ENCODE assay signal across 27 mouse cellular contexts in the genomic region with DNA sequence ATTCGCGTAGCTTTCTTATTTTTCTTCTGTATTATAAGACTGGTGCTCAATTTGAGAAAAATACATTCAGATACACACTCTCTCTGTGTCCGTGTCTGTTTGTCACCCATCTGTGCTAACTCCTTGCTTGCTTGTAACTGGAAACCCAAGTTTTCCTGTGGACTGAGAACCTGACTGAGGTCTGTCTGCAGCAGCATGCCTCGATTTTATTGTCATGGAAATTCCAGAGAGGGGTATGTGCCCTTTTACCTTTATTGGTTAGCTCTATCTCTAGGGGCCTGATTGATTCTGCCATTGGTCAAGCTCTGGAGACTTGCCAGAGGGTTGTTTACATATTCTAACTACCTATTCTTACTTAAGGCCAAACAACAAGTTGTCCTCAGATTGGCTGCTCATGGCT.
"Had no signal": no experiment of that assay in that cellular context is flagged by ENCODE, and none has a peak within 500 bp of the region (broad histone marks: within the 10 kb centered on the region; RNA-seq: fewer than 3 reads in every experiment).

No protein-coding gene starts in this region.

- H3K4me1 ChIP-seq: embryonic facial prominence, embryonic 10.5 days; embryonic facial prominence, embryonic 12.5 days; embryonic facial prominence, embryonic 13.5 days; embryonic facial prominence, embryonic 15.5 days; forebrain, embryonic 10.5 days; forebrain, embryonic 12.5 days; forebrain, embryonic 13.5 days; forebrain, embryonic 15.5 days had no signal

- H3K27ac ChIP-seq: embryonic facial prominence, embryonic 10.5 days; embryonic facial prominence, embryonic 12.5 days; embryonic facial prominence, embryonic 13.5 days; embryonic facial prominence, embryonic 15.5 days; forebrain, embryonic 10.5 days; forebrain, embryonic 12.5 days; forebrain, embryonic 13.5 days; forebrain, embryonic 15.5 days; gastrocnemius, adult 2 months; heart, adult 2 months had no signal

- H3K9ac ChIP-seq: embryonic facial prominence, embryonic 12.5 days; embryonic facial prominence, embryonic 13.5 days; embryonic facial prominence, embryonic 15.5 days; forebrain, embryonic 12.5 days; forebrain, embryonic 13.5 days; forebrain, embryonic 15.5 days; forebrain, postnatal 0 days had no signal

- H3K36me3 ChIP-seq: embryonic facial prominence, embryonic 10.5 days; embryonic facial prominence, embryonic 12.5 days; embryonic facial prominence, embryonic 13.5 days; embryonic facial prominence, embryonic 15.5 days; forebrain, embryonic 10.5 days; forebrain, embryonic 12.5 days; forebrain, embryonic 15.5 days had no signal

- H3K9me3 ChIP-seq: embryonic facial prominence, embryonic 10.5 days; embryonic facial prominence, embryonic 12.5 days; embryonic facial prominence, embryonic 13.5 days; embryonic facial prominence, embryonic 15.5 days; forebrain, embryonic 10.5 days; forebrain, embryonic 12.5 days; forebrain, embryonic 13.5 days; forebrain, embryonic 15.5 days had no signal

- H3K27me3 ChIP-seq: embryonic facial prominence, embryonic 12.5 days; embryonic facial prominence, embryonic 13.5 days; embryonic facial prominence, embryonic 15.5 days; forebrain, embryonic 12.5 days; forebrain, embryonic 13.5 days; forebrain, embryonic 15.5 days had no signal

- H3K4me3 ChIP-seq: embryonic facial prominence, embryonic 10.5 days; embryonic facial prominence, embryonic 12.5 days; embryonic facial prominence, embryonic 13.5 days; embryonic facial prominence, embryonic 15.5 days; erythroblast, embryonic 14.5 days; forebrain, embryonic 10.5 days; forebrain, embryonic 12.5 days; forebrain, embryonic 13.5 days; forebrain, embryonic 15.5 days; gastrocnemius, adult 2 months; heart, adult 2 months had no signal

- ATAC-seq: forebrain, embryonic 13.5 days; forebrain, embryonic 14.5 days; forebrain, embryonic 15.5 days; forebrain, embryonic 16.5 days; forebrain, postnatal 0 days had no signal

- H3K4me2 ChIP-seq: embryonic facial prominence, embryonic 12.5 days; embryonic facial prominence, embryonic 13.5 days; embryonic facial prominence, embryonic 15.5 days; forebrain, embryonic 12.5 days; forebrain, embryonic 13.5 days; forebrain, embryonic 15.5 days had no signal

- DNase-seq: cerebellum, adult 9-10 months; cerebellum, adult 9-11 months; cerebellum, postnatal 10 days; cerebellum, postnatal 14 days; cerebellum, postnatal 25 days; cerebellum, postnatal 36 days; embryo, embryonic 11 days; forebrain, postnatal 0 days; gastrocnemius, adult 2 months; gastrocnemius, postnatal 10 days; gastrocnemius, postnatal 14 days; gastrocnemius, postnatal 25 days; gastrocnemius, postnatal 36 days; heart, adult 11 months; heart, adult 18-20 months; heart, adult 2 months had no signal
